Mouse (Mus musculus) v-Abl transformed pro-B cells (cell line): Measurements from ENCODE around the gene Ano8.
"Not testable (repeated sequence)": the region's sequence is repeated elsewhere in the genome, so short reads cannot be mapped to it uniquely, and the experiment has no call there.

Experiments
- in situ Hi-C, 2 experiments: fragments of 400-800 bp; cut with MboI; formaldehyde crosslinking; loops; one replicate each; pipeline ENCODE4 v1.15.1; 2025; ENCODE audit not compliant: unreplicated experiment in 2 of 2

Ano8 gene

GRCm38 (mm10) chr8:71452669-71453068, 33.1 kb downstream of the Ano8 start:
- in situ Hi-C loops: no loop called here

GRCm38 (mm10) chr8:71451777-71452176, 34.0 kb downstream of the Ano8 start:
- in situ Hi-C loops: no loop called here

GRCm38 (mm10) chr8:71451337-71451736, 34.4 kb downstream of the Ano8 start:
- in situ Hi-C loops: no loop called here

- in situ Hi-C loops: no loop called here
Observed at GRCm38 (mm10) chr8:71445096-71445495, 40.7 kb downstream of the Ano8 start.

GRCm38 (mm10) chr8:71441404-71441803, 44.4 kb downstream of the Ano8 start:
- in situ Hi-C loops: loop anchor here (5.0 kb wide), 2 partner anchors 81 to 221 kb away; no protein-coding TSS in a partner anchor

- in situ Hi-C loops: no loop called here
Observed at GRCm38 (mm10) chr8:71437041-71437440, 48.7 kb downstream of the Ano8 start.

- in situ Hi-C loops: not testable (repeated sequence)
Observed at GRCm38 (mm10) chr8:71432935-71433334, 52.8 kb downstream of the Ano8 start.
